Mouse (Mus musculus) heart, postnatal 4 days (tissue): ENCODE data around the gene Gm17631. TPM values are rescaled to one million over a fixed set of nuclear protein-coding genes. Genes with fewer than 3 reads are reported as not detected.
"Not testable (repeated sequence)": the region's sequence is repeated elsewhere in the genome, so short reads cannot be mapped to it uniquely, and the experiment has no call there.

ENCODE experiments used
- DNase-seq: peaks from one replicate; pipeline ENCODE4 v3.0.0; 2021
- total RNA-seq, 2 experiments: library from RNA; stranded (reverse); gene quantifications; 2 replicates each; pipeline ENCODE4 v1.2.3; 2021

Gene Gm17631
- total RNA-seq: not detected

DNA sequence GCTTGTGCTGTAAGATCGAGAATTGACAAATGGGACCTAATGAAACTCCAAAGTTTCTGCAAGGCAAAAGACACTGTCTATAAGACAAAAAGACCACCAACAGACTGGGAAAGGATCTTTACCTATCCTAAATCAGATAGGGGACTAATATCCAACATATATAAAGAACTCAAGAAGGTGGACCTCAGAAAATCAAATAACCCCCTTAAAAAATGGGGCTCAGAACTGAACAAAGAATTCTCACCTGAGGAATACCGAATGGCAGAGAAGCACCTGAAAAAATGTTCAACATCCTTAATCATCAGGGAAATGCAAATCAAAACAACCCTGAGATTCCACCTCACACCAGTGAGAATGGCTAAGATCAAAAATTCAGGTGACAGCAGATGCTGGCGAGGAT lies at the start of gene Gm17631:
TSS of gene Gm17631 (plus strand) at position 301 of the 400 bp plus-strand sequence.
- not testable (repeated sequence) for DNase-seq

DNA sequence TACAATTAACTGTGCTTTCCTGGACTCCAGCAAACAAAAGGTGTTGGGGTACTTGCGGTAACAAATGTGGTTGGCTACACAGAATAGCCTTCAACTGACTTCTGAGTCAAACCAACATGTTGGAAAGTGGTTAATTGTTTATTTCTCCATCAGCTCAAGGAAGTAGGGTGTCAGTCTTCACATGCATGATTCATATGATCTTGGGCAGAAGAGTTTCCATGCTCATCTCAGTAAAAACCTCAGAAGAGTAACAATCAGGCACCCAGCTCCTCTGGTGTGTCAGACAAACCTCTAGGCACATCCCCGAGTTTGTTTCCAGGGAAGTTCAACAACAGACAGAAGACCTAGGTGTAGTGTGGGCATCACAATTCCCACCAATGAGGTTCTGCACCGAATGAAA lies 44.7 kb upstream of the Gm17631 start:
- DNase-seq: no peak

DNA sequence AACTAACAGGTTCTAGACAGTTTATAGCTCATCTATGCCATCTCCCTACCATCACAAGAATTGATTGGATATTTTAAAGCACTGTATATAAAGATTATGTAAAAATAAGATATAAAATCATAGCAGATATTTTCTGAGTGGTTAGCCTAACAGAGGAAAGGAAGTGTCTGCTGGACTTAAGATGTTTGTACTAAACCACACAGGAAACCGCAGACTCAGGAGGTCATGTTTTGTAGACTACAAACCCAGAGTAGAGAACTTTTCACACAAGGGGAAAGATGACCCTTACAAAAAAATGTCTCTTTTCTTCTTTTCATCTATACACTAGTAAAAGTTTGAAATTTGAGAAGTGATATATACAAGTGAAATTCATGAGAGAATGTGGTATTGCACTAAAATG lies 38.4 kb upstream of the Gm17631 start:
- no peak for DNase-seq

DNA sequence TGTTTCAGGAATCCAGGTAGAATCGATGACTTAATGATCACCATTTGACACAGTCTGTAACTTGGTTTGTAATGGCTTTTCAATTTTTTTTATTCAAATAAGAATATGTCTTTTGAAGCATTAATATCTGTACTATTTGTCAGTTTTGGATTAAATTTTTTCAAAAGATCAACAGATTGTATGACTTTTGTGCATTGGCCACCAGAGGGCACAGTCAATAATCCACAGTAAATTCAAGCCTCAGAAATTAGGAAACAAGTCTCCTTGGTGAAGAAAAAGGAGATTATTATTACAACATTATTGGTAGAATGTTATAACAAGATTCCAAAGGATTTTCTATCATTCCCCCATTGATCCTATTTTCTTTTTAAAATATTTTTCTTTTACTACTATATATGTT lies 36.9 kb upstream of the Gm17631 start:
- DNase-seq: no peak

DNA sequence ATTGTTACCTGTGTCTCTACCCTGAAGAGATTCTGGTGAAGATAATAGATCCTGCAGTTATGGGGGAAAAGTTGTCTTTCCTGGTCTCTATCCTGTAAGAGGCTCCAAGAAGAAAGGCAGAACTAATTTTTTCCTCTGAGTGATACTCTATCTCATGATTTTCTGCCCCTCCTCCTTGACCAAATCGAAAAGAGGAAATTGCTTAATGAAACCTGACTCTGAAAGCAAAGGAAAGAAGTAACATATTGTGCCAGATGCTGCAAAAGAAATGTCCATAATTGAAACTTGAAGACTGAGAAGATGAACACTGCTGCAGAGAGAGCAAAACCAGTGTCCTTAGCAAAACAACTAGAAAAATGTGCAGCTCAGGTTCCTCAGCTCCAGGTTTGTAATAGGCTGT lies 14.1 kb downstream of the Gm17631 start, which contains the start of gene Klra17:
TSS of gene Klra17 (minus strand) at position 124 of the 400 bp plus-strand sequence.
- DNase-seq: no peak

DNA sequence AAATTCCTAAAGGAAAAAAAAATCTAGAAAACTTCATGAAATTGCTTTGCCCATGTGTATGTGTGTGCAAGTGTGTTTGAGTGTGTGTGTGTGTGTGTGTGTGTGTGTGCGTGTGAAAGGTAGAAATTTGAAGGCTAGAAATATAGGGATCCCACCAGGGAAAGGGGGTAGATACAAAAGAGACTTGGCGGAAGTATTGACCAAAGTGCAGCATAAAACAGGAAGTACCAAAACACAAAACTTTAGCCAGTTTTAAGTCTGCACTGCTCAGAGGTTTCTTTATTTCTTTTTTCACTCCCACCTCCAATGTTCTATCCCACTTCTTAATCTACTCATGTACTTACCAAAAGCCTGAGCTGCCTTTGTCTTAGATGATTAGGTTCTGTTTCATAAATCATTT lies 20.1 kb downstream of the Gm17631 start:
- no peak for DNase-seq

Other genes with a start within 250 kb of the Gm17631 start
- under 1 TPM in 1 of 2 experiments, not detected in 1; 0.17 TPM for gene Klrk1, start 238.8 kb upstream of the Gm17631 start, total RNA-seq
- not detected for gene Klrc3, start 219.3 kb upstream of the Gm17631 start, total RNA-seq
- not detected for gene Klrc2, start 202.0 kb upstream of the Gm17631 start, total RNA-seq
- not detected for gene Klrc1, start 183.7 kb upstream of the Gm17631 start, total RNA-seq
- gene Klri1, start 145.5 kb upstream of the Gm17631 start, total RNA-seq: not detected
- gene Klri2, start 122.2 kb upstream of the Gm17631 start, total RNA-seq: not detected
- gene Gm156, start 78.4 kb upstream of the Gm17631 start, total RNA-seq: not detected
- not detected for gene Klra17, start 14.0 kb downstream of the Gm17631 start, total RNA-seq
- not detected for gene Klra5, start 55.0 kb downstream of the Gm17631 start, total RNA-seq
- gene Klra6, start 164.3 kb downstream of the Gm17631 start, total RNA-seq: not detected
- gene Klra4, start 204.6 kb downstream of the Gm17631 start, total RNA-seq: not detected